Mouse (Mus musculus): ENCODE data around the gene Fam71a. TPM values are rescaled to one million over a fixed set of nuclear protein-coding genes. Genes with fewer than 3 reads are reported as not detected.
A peak's percentile ranks its signal among the peaks of the same experiment; 100 is the strongest.

Fam71a gene
- polyA plus RNA-seq, 1 experiment from 2014 or later = not detected

DNA sequence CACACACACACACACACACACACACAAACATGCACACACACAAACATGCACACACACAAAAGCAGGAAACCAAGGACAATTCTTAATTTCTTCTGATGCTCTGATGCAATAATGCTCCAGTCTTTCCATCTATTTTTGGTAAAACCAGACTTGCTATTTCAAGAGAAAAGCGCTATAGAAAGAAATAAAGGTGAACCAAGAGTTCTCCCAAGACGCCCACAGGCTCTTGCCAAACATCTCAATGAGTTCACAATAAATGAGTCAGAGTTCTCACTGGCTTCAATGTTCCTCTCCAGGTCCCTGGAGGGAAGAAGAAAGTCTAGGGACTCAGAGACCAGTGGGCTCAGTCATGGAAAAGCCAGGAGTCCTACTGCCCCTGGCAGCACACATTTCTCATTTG lies 40.9 kb downstream of the Fam71a start:
- TF ChIP-seq CTCF (IDR thresholded peaks at IDR 0.05; ENCODE audit: low read depth) = no peak
- TF ChIP-seq EP300 (optimal IDR thresholded peaks at IDR 0.05) = no peak
- H3K36me3 ChIP-seq (ENCODE audit: control insufficient read depth, insufficient read depth, low read length) = no peaks in the 10 kb centered on the region
- H3K9ac ChIP-seq (ENCODE audit: low read length) = no peak overlapping the region
- 71% methylated on average over 2 of the region's 2 CpGs for WGBS
- no peak overlapping the region for H3K4me2 ChIP-seq (replicated peaks; ENCODE audit: low read depth)
- ATAC-seq (ENCODE audit: low FRiP score, low TSS enrichment) (no peak), DNase-seq (ENCODE audit: low spot score) (no peak)
- no peaks in the 10 kb centered on the region for H3K9me3 ChIP-seq (ENCODE audit: control insufficient read depth, low read length)
- no peaks in the 10 kb centered on the region for H3K27me3 ChIP-seq (ENCODE audit: control insufficient read depth, insufficient read depth, low read length)
- H3K4me3 ChIP-seq (ENCODE audit: low read depth, low read length) = no peak overlapping the region
- no peak overlapping the region for H3K27ac ChIP-seq (replicated peaks)
- no peaks in the 10 kb centered on the region for H3K4me1 ChIP-seq (replicated peaks; ENCODE audit: control insufficient read depth, insufficient read depth)

DNA sequence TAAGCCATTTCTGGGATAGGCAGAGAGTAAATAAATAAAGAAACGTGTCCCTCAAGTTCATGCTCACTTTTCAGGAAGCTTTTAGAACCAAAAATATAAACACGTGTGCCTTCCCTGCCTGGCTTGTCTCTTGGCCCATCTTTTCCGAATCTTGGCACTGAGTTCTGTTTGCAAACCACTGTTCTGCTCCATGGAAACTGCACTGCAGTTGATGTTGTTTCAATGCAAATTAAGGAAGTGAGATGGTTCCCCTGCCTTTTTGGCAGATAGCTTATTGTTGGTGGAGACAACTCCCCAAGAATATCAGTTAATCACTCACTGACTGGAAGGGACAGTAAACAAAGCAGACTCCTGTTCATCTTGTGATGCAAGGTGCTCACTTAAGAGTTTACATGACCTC lies 41.9 kb downstream of the Fam71a start:
- no peaks in the 10 kb centered on the region for H3K9me3 ChIP-seq (ENCODE audit: control insufficient read depth, low read length)
- no peak overlapping the region for H3K4me3 ChIP-seq (ENCODE audit: low read depth, low read length)
- DNase-seq (ENCODE audit: low spot score) (no peak), ATAC-seq (ENCODE audit: low FRiP score, low TSS enrichment) (no peak)
- TF ChIP-seq CTCF (IDR thresholded peaks at IDR 0.05; ENCODE audit: low read depth) (no peak), EP300 (optimal IDR thresholded peaks at IDR 0.05) (no peak)
- H3K27ac ChIP-seq (replicated peaks) = no peak overlapping the region
- no peaks in the 10 kb centered on the region for H3K27me3 ChIP-seq (ENCODE audit: control insufficient read depth, insufficient read depth, low read length)
- no peaks in the 10 kb centered on the region for H3K36me3 ChIP-seq (ENCODE audit: control insufficient read depth, insufficient read depth, low read length)
- no peak overlapping the region for H3K9ac ChIP-seq (ENCODE audit: low read length)
- no peaks in the 10 kb centered on the region for H3K4me1 ChIP-seq (replicated peaks; ENCODE audit: control insufficient read depth, insufficient read depth)
- H3K4me2 ChIP-seq (replicated peaks; ENCODE audit: low read depth) = no peak overlapping the region
- whole genome bisulfite sequencing = 45% methylated on average over 3 of the region's 3 CpGs

DNA sequence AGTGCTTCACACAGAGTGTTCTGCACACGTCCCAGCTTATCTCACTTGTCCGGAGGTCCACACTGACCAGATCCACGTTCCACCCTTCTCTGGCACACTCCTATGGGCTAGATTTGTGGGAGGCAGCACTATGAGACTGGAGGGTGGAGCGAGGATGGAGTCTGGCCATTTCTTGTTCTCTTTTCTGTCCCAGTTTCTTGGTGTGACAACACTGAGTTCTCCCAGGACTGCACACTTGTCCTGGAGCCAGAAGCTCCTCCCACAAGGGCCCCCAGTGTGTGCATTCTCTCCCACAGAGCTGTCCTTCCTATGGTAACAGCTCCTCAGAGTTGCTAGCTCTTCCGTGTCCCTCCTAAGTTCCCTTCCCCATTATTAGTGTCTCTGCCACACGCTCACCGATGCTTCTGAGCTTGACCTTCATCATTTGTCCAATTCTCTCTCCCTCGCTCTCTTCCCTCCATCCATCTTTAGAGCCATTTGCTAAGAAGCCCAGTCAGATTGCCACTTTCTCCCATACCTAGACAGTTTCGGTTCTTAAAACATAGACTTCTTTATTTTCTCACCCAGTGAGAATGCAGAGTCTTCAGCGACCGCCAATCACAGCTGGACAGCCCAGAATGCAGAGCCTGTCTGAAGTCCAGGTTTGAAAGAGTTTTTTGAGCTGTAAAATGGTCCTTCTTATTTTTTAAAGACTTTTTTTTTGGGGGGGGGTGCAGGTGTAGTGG lies 48.9 kb downstream of the Fam71a start:
- no peaks in the 10 kb centered on the region for H3K9me3 ChIP-seq (ENCODE audit: control insufficient read depth, low read length)
- ATAC-seq (ENCODE audit: low FRiP score, low TSS enrichment) (0 out of 2 replicates have a peak, but pooled peaks have one; percentile 15), DNase-seq (ENCODE audit: low spot score) (no peak)
- H3K27ac ChIP-seq (replicated peaks) = no peak overlapping the region
- no peaks in the 10 kb centered on the region for H3K36me3 ChIP-seq (ENCODE audit: control insufficient read depth, insufficient read depth, low read length)
- TF ChIP-seq EP300 (optimal IDR thresholded peaks at IDR 0.05) (no peak), CTCF (IDR thresholded peaks at IDR 0.05; ENCODE audit: low read depth) (no peak)
- no peaks in the 10 kb centered on the region for H3K4me1 ChIP-seq (replicated peaks; ENCODE audit: control insufficient read depth, insufficient read depth)
- 73% methylated on average over 11 of the region's 11 CpGs for WGBS
- no peak overlapping the region for H3K4me3 ChIP-seq (ENCODE audit: low read depth, low read length)
- no peak overlapping the region for H3K9ac ChIP-seq (ENCODE audit: low read length)
- H3K4me2 ChIP-seq (replicated peaks; ENCODE audit: low read depth) = no peak overlapping the region
- no peaks in the 10 kb centered on the region for H3K27me3 ChIP-seq (ENCODE audit: control insufficient read depth, insufficient read depth, low read length)

DNA sequence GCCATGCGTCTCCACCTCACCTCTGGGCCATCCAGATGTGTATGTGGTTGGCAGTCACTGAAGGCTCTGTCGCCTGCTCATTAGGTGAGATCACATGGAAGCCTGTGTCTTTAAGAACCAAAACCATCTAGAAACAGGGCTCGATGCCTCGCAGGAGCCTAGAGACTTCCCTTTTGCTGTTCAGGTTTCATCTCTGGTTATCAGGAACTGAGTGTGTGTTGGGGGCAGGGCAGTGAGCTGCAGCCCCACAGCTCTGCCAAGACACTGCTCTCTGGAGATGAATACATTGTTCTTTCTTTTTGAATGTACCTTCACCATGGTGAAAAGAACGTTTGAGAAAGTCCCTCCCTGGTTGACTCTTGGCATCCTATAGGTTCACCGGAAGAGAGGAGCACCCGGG lies 49.7 kb downstream of the Fam71a start:
- Histone ChIP-seq H3K4me2 (replicated peaks; ENCODE audit: low read depth) (no peak overlapping the region), H3K27ac (replicated peaks) (no peak overlapping the region), H3K27me3 (ENCODE audit: control insufficient read depth, insufficient read depth, low read length) (no peaks in the 10 kb centered on the region), H3K36me3 (ENCODE audit: control insufficient read depth, insufficient read depth, low read length) (no peaks in the 10 kb centered on the region), H3K9me3 (ENCODE audit: control insufficient read depth, low read length) (no peaks in the 10 kb centered on the region), H3K4me3 (ENCODE audit: low read depth, low read length) (no peak overlapping the region), H3K9ac (ENCODE audit: low read length) (no peak overlapping the region), H3K4me1 (replicated peaks; ENCODE audit: control insufficient read depth, insufficient read depth) (no peaks in the 10 kb centered on the region)
- TF ChIP-seq CTCF (IDR thresholded peaks at IDR 0.05; ENCODE audit: low read depth) (no peak), EP300 (optimal IDR thresholded peaks at IDR 0.05) (no peak)
- no peak for DNase-seq (ENCODE audit: low spot score)
- no peak for ATAC-seq (ENCODE audit: low FRiP score, low TSS enrichment)
- 70% methylated on average over 7 of the region's 7 CpGs for WGBS

Other genes with a start within 250 kb of the Fam71a start
- gene Angel2, start 239.7 kb downstream of the Fam71a start, polyA plus RNA-seq (2015; fragmentation: Nextera tagmentation; extraction: Ambion mirVana) = 20.5 and 22.0 TPM in 2 replicates
- 3.8 and 4.2 TPM in 2 replicates for gene Vash2, start 185.5 kb downstream of the Fam71a start, polyA plus RNA-seq (2015; fragmentation: Nextera tagmentation; extraction: Ambion mirVana)
- 2.9 and 3.2 TPM in 2 replicates for gene Flvcr1, start 138.7 kb downstream of the Fam71a start, polyA plus RNA-seq (2015; fragmentation: Nextera tagmentation; extraction: Ambion mirVana)
- not detected in 2 replicates for gene Spata45, start 128.2 kb downstream of the Fam71a start, polyA plus RNA-seq (2015; fragmentation: Nextera tagmentation; extraction: Ambion mirVana)
- 8.9 and 11.7 TPM in 2 replicates for gene Tatdn3, start 101.9 kb downstream of the Fam71a start, polyA plus RNA-seq (2015; fragmentation: Nextera tagmentation; extraction: Ambion mirVana)
- 3.5 and 5.2 TPM in 2 replicates for gene Nsl1, start 101.8 kb downstream of the Fam71a start, polyA plus RNA-seq (2015; fragmentation: Nextera tagmentation; extraction: Ambion mirVana)
- 5.0 and 5.7 TPM in 2 replicates for gene Batf3, start 67.0 kb downstream of the Fam71a start, polyA plus RNA-seq (2015; fragmentation: Nextera tagmentation; extraction: Ambion mirVana)
- gene Atf3, start 53.2 kb upstream of the Fam71a start, polyA plus RNA-seq (2015; fragmentation: Nextera tagmentation; extraction: Ambion mirVana) = 6.5 and 11.1 TPM in 2 replicates
- gene Nenf, start 153.4 kb upstream of the Fam71a start, polyA plus RNA-seq (2015; fragmentation: Nextera tagmentation; extraction: Ambion mirVana) = 117 and 120 TPM in 2 replicates
- gene Tmem206, start 161.1 kb upstream of the Fam71a start, polyA plus RNA-seq (2015; fragmentation: Nextera tagmentation; extraction: Ambion mirVana) = 6.7 and 6.8 TPM in 2 replicates
- 28.4 and 32.9 TPM in 2 replicates for gene Ppp2r5a, start 238.5 kb upstream of the Fam71a start, polyA plus RNA-seq (2015; fragmentation: Nextera tagmentation; extraction: Ambion mirVana)

All from stomach, postnatal 0 days (tissue).